Mouse (Mus musculus) cortical plate, adult 2 months (tissue): Measurements from ENCODE around the gene Nr4a1. TPM values are rescaled to one million over a fixed set of nuclear protein-coding genes. Genes with fewer than 3 reads are reported as not detected.

ENCODE experiments used
- H3K27ac ChIP-seq: fragments of 200-500 bp; 2 replicates; pipeline ENCODE4 v1.5.1; 2012; ENCODE audit warnings: low read length, control low read depth, inconsistent platforms; ENCODE audit not compliant: insufficient read depth
- H3K4me1 ChIP-seq: fragments of 200-500 bp; 2 replicates; pipeline ENCODE4 v1.6.1; 2011; ENCODE audit warnings: low read length; ENCODE audit not compliant: control insufficient read depth, insufficient read depth
- H3K4me3 ChIP-seq: fragments of 200-500 bp; 2 replicates; pipeline ENCODE4 v1.5.1; 2011; ENCODE audit warnings: mild to moderate bottlenecking, low read length, control low read depth; ENCODE audit not compliant: insufficient read depth
- CTCF ChIP-seq: fragments of 200-500 bp; IDR thresholded peaks from 2 replicates; pipeline ENCODE4 v1.5.1; 2011; ENCODE audit warnings: mild to moderate bottlenecking, control low read depth, low read length; ENCODE audit not compliant: insufficient read depth; ENCODE audit errors: extremely low read depth
- POLR2A ChIP-seq: fragments of 200-500 bp; IDR thresholded peaks from 2 replicates; pipeline ENCODE4 v1.6.1; 2011; ENCODE audit warnings: mild to moderate bottlenecking, low read length, control low read depth; ENCODE audit not compliant: insufficient read depth; ENCODE audit errors: extremely low read depth
- polyA plus RNA-seq: library from polyadenylated mRNA; depleted of rRNA; stranded (reverse); fragments of >200 nt; gene quantifications from 2 replicates; pipeline ENCODE4 v1.2.3, GENCODE M21; 2012

Gene Nr4a1
- polyA plus RNA-seq, 1 experiment, result 103 TPM

GRCm38 (mm10) chr15:101293025-101293621 is 39.1 kb downstream of the Nr4a1 start, which contains the start of gene 6030408B16Rik:
6030408B16Rik (plus strand) TSS chr15:101293212.
- no peaks in the 10 kb centered on the region for H3K4me1 ChIP-seq
- TF ChIP-seq CTCF (no peak), POLR2A (no peak)
- no peak within 1 kb of the TSS for H3K27ac ChIP-seq
- H3K4me3 ChIP-seq, result no peak within 1 kb of the TSS

GRCm38 (mm10) chr15:101294028-101294894 is 40.2 kb downstream of the Nr4a1 start:
- Histone ChIP-seq H3K4me3 (no peak overlapping the region), H3K27ac (no peak overlapping the region), H3K4me1 (no peaks in the 10 kb centered on the region)
- no peak for TF ChIP-seq CTCF
- TF ChIP-seq POLR2A, result no peak

- Histone ChIP-seq H3K27ac (no peak overlapping the region), H3K4me1 (no peaks in the 10 kb centered on the region), H3K4me3 (no peak overlapping the region)
- TF ChIP-seq POLR2A (no peak), CTCF (no peak)
These were observed 41.0 kb downstream of the Nr4a1 start for GRCm38 (mm10) chr15:101295106-101295505.

- no peak for TF ChIP-seq CTCF
- no peak for TF ChIP-seq POLR2A
- Histone ChIP-seq H3K4me1 (no peaks in the 10 kb centered on the region), H3K4me3 (no peak overlapping the region), H3K27ac (no peak overlapping the region)
These were observed 41.5 kb downstream of the Nr4a1 start for GRCm38 (mm10) chr15:101295616-101296015.

- H3K4me1 ChIP-seq, result no peaks in the 10 kb centered on the region
- H3K4me3 ChIP-seq, result no peak overlapping the region
- H3K27ac ChIP-seq, result no peak overlapping the region
- TF ChIP-seq CTCF, result no peak
- TF ChIP-seq POLR2A, result no peak
These were observed 42.0 kb downstream of the Nr4a1 start for GRCm38 (mm10) chr15:101296091-101296490.

GRCm38 (mm10) chr15:101297988-101298387 is 43.9 kb downstream of the Nr4a1 start:
- TF ChIP-seq CTCF, result no peak
- no peak for TF ChIP-seq POLR2A

GRCm38 (mm10) chr15:101298550-101298949 is 44.5 kb downstream of the Nr4a1 start:
- Histone ChIP-seq H3K4me3 (no peak overlapping the region), H3K4me1 (no peaks in the 10 kb centered on the region), H3K27ac (no peak overlapping the region)
- TF ChIP-seq POLR2A (no peak), CTCF (no peak)

More at GRCm38 (mm10) chr15:101297988-101298387, 43.9 kb downstream of the Nr4a1 start:
- Histone ChIP-seq H3K27ac (no peak overlapping the region), H3K4me1 (no peaks in the 10 kb centered on the region), H3K4me3 (no peak overlapping the region)

GRCm38 (mm10) chr15:101299480-101299960 is 45.5 kb downstream of the Nr4a1 start:
- Histone ChIP-seq H3K4me1 (no peaks in the 10 kb centered on the region), H3K4me3 (no peak overlapping the region), H3K27ac (no peak overlapping the region)
- TF ChIP-seq POLR2A (no peak), CTCF (no peak)

- Histone ChIP-seq H3K4me3 (no peak overlapping the region), H3K4me1 (no peaks in the 10 kb centered on the region), H3K27ac (no peak overlapping the region)
- TF ChIP-seq CTCF (no peak), POLR2A (no peak)
These were observed 46.1 kb downstream of the Nr4a1 start for GRCm38 (mm10) chr15:101300128-101300527.
